Mouse (Mus musculus) midbrain, embryonic 11.5 days (tissue): ENCODE measurements at regions not wholly inside any gene's neighbourhood (a gene's known extent, or its start where the extent isn't known, plus 50 kb on each side); places are given as distances from the start of the nearest gene placed in this dataset.

Experiments
- ATAC-seq: fragments of 200-750 bp; cut with Nextera tagmentation; 2 replicates; pipeline ENCODE4 v1.8.0; 2017; ENCODE audit warnings: moderate TSS enrichment, moderate library complexity; ENCODE audit not compliant: low FRiP score
- DNase-seq: peaks from one replicate; pipeline ENCODE4 v3.0.0; 2015; ENCODE audit warnings: low spot score; ENCODE audit errors: missing footprints
- H3K27ac ChIP-seq: fragments of 300-500 bp; sonication (generic); 2 replicates; pipeline ENCODE4 v1.5.1; 2014; ENCODE audit warnings: low read depth, low read length
- H3K27me3 ChIP-seq: fragments of 300-500 bp; sonication (generic); 2 replicates; pipeline ENCODE4 v1.6.1; 2014; ENCODE audit warnings: mild to moderate bottlenecking, low read length, moderate library complexity, mixed read lengths; ENCODE audit not compliant: control insufficient read depth, insufficient read depth
- H3K36me3 ChIP-seq: fragments of 300-500 bp; sonication (generic); 2 replicates; pipeline ENCODE4 v1.6.1; 2014; ENCODE audit warnings: mild to moderate bottlenecking, low read length, moderate library complexity, mixed read lengths; ENCODE audit not compliant: control insufficient read depth, insufficient read depth
- H3K4me1 ChIP-seq: fragments of 300-500 bp; sonication (generic); 2 replicates; pipeline ENCODE4 v1.6.1; 2014; ENCODE audit warnings: low read length; ENCODE audit not compliant: control insufficient read depth, insufficient read depth
- H3K4me2 ChIP-seq: fragments of 300-500 bp; sonication (generic); 2 replicates; pipeline ENCODE4 v1.6.1; 2014; ENCODE audit warnings: mild to moderate bottlenecking, moderate library complexity
- H3K4me3 ChIP-seq: fragments of 300-500 bp; sonication (generic); 2 replicates; pipeline ENCODE4 v1.5.1; 2014; ENCODE audit warnings: low read depth, low read length
- H3K9ac ChIP-seq: fragments of 300-500 bp; sonication (generic); 2 replicates; pipeline ENCODE4 v1.6.1; 2014; ENCODE audit warnings: low read length
- H3K9me3 ChIP-seq: fragments of 300-500 bp; sonication (generic); 2 replicates; pipeline ENCODE4 v1.6.1; 2016; ENCODE audit warnings: low read length; ENCODE audit not compliant: control insufficient read depth
- WGBS: fragments of 180-500 bp; shearing (Covaris S2); extraction: QIAGEN DNeasy Blood & Tissue Kit; methylation state at CpG from one replicate; pipeline ENCODE4 v1.1.7; 2014; 5-methylcytosine and 5-hydroxymethylcytosine counted together

GRCm38 (mm10) chr2:3925199-3925598 lies 92.3 kb upstream of the Frmd4a start:
- Histone ChIP-seq H3K27ac (no peak overlapping the region), H3K27me3 (no peaks in the 10 kb centered on the region), H3K9me3 (no peaks in the 10 kb centered on the region), H3K36me3 (no peaks in the 10 kb centered on the region), H3K4me2 (no peak overlapping the region), H3K4me3 (no peak overlapping the region), H3K9ac (no peak overlapping the region), H3K4me1 (peaks cover 6% of the 10 kb centered on the region)
- DNase-seq = no peak
- ATAC-seq = peak; percentile 35; the same call in 1 of the 2 replicates
- WGBS = 63% methylated on average over 3 of the region's 3 CpGs

GRCm38 (mm10) chr2:3926129-3926528 lies 91.4 kb upstream of the Frmd4a start:
- Histone ChIP-seq H3K27ac (no peak overlapping the region), H3K27me3 (no peaks in the 10 kb centered on the region), H3K4me3 (no peak overlapping the region), H3K4me2 (no peak overlapping the region), H3K9me3 (no peaks in the 10 kb centered on the region), H3K4me1 (peaks cover 6% of the 10 kb centered on the region), H3K36me3 (no peaks in the 10 kb centered on the region), H3K9ac (no peak overlapping the region)
- ATAC-seq = no peak
- no peak for DNase-seq

GRCm38 (mm10) chr2:3927141-3927810 lies 90.2 kb upstream of the Frmd4a start:
- Histone ChIP-seq H3K27ac (no peak overlapping the region), H3K4me3 (no peak overlapping the region), H3K4me2 (no peak overlapping the region), H3K9ac (no peak overlapping the region), H3K4me1 (peaks cover 6% of the 10 kb centered on the region), H3K9me3 (no peaks in the 10 kb centered on the region), H3K27me3 (no peaks in the 10 kb centered on the region), H3K36me3 (no peaks in the 10 kb centered on the region)
- WGBS = 75% methylated on average over 8 of the region's 8 CpGs
- no peak for ATAC-seq
- no peak for DNase-seq

GRCm38 (mm10) chr2:3927853-3928252 lies 89.7 kb upstream of the Frmd4a start:
- Histone ChIP-seq H3K36me3 (no peaks in the 10 kb centered on the region), H3K27ac (no peak overlapping the region), H3K27me3 (no peaks in the 10 kb centered on the region), H3K9me3 (no peaks in the 10 kb centered on the region), H3K4me1 (peaks cover 6% of the 10 kb centered on the region), H3K4me3 (no peak overlapping the region), H3K9ac (no peak overlapping the region), H3K4me2 (no peak overlapping the region)
- no peak for DNase-seq
- no peak for ATAC-seq
- WGBS = 84% methylated on average over 4 of the region's 4 CpGs

- no peaks in the 10 kb centered on the region for H3K4me1 ChIP-seq
- H3K36me3 ChIP-seq = no peaks in the 10 kb centered on the region
- no peaks in the 10 kb centered on the region for H3K9me3 ChIP-seq
- H3K27me3 ChIP-seq = no peaks in the 10 kb centered on the region
- no peak overlapping the region for H3K9ac ChIP-seq
- no peak overlapping the region for H3K4me2 ChIP-seq
- DNase-seq (no peak), ATAC-seq (no peak)
- no peak overlapping the region for H3K27ac ChIP-seq
- 80% methylated on average over 5 of the region's 5 CpGs for WGBS
- H3K4me3 ChIP-seq = no peak overlapping the region
These were observed 86.9 kb upstream of the Frmd4a start for GRCm38 (mm10) chr2:3930650-3931049.

- Histone ChIP-seq H3K4me3 (no peak overlapping the region), H3K9ac (no peak overlapping the region), H3K36me3 (no peaks in the 10 kb centered on the region), H3K27me3 (no peaks in the 10 kb centered on the region), H3K4me2 (no peak overlapping the region), H3K9me3 (no peaks in the 10 kb centered on the region), H3K27ac (no peak overlapping the region), H3K4me1 (no peaks in the 10 kb centered on the region)
- WGBS = 84% methylated on average over 2 of the region's 2 CpGs
- DNase-seq = no peak
- ATAC-seq = no peak
These were observed 76.7 kb upstream of the Frmd4a start for GRCm38 (mm10) chr2:3940786-3941185.

GRCm38 (mm10) chr2:3941496-3941895 lies 76.0 kb upstream of the Frmd4a start:
- ATAC-seq (no peak), DNase-seq (no peak)
- H3K9ac ChIP-seq = no peak overlapping the region
- H3K27me3 ChIP-seq = no peaks in the 10 kb centered on the region
- WGBS = 96% methylated on average over 1 of the region's 1 CpGs
- H3K4me2 ChIP-seq = no peak overlapping the region
- H3K27ac ChIP-seq = no peak overlapping the region
- no peak overlapping the region for H3K4me3 ChIP-seq
- no peaks in the 10 kb centered on the region for H3K9me3 ChIP-seq
- no peaks in the 10 kb centered on the region for H3K36me3 ChIP-seq
- H3K4me1 ChIP-seq = no peaks in the 10 kb centered on the region

GRCm38 (mm10) chr2:3947432-3947831 lies 70.1 kb upstream of the Frmd4a start:
- Histone ChIP-seq H3K36me3 (no peaks in the 10 kb centered on the region), H3K27ac (no peak overlapping the region), H3K4me3 (no peak overlapping the region), H3K4me2 (no peak overlapping the region), H3K27me3 (no peaks in the 10 kb centered on the region), H3K9ac (no peak overlapping the region), H3K9me3 (no peaks in the 10 kb centered on the region), H3K4me1 (no peaks in the 10 kb centered on the region)
- ATAC-seq = no peak
- 92% methylated on average over 3 of the region's 3 CpGs for WGBS
- no peak for DNase-seq

GRCm38 (mm10) chr2:3948331-3948730 lies 69.2 kb upstream of the Frmd4a start:
- H3K9ac ChIP-seq = no peak overlapping the region
- no peaks in the 10 kb centered on the region for H3K27me3 ChIP-seq
- no peak overlapping the region for H3K4me3 ChIP-seq
- no peaks in the 10 kb centered on the region for H3K36me3 ChIP-seq
- DNase-seq (no peak), ATAC-seq (no peak)
- H3K4me1 ChIP-seq = no peaks in the 10 kb centered on the region
- no peak overlapping the region for H3K27ac ChIP-seq
- H3K4me2 ChIP-seq = no peak overlapping the region
- WGBS = 44% methylated on average over 1 of the region's 1 CpGs
- no peaks in the 10 kb centered on the region for H3K9me3 ChIP-seq
